Mouse (Mus musculus): Measurements from ENCODE around the gene Mical2.

Gene Mical2

DNA sequence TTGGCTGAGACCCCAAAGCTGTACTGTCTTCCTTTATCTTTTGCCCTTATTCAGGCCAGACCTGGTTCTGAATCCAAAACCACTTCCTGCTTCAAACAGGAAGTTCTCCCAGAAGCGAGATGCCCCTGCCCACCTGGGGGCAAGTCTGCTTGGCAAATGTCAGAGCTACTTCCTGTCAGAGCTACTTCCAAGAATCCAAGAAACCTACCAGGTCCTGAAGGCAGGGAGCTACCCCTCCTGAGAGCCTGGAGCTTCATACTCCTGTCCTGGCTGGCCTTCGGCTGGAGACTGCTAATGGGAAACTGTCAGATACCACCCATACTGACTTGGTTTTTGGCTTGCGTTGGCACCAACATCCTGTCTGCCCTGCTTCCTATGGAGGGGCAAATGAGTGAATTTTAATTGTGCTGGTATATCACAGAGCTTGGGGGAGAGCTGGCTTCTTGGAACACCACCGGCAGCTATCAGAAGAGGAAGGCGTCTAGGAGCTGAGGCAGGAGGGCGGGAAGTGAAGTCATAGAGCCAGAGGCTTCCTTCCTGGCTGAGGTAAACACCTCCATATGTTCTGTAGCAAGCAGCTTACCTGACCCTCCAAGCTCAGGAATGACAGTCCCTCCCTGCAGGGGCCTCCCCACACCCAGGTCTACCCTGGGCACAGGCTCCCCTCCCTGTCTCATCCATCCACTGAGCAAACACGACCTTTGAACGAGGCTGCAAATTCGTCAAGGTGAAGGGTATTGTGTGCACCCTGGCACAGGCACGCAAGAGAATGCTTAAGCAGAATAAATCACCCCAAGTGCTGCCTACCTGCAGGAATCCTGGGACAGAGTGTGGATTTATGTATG, 17.1 kb upstream of the Mical2 start:
- no peak for DNase-seq (ENCODE audit: low spot score in 2 of 2)

DNA sequence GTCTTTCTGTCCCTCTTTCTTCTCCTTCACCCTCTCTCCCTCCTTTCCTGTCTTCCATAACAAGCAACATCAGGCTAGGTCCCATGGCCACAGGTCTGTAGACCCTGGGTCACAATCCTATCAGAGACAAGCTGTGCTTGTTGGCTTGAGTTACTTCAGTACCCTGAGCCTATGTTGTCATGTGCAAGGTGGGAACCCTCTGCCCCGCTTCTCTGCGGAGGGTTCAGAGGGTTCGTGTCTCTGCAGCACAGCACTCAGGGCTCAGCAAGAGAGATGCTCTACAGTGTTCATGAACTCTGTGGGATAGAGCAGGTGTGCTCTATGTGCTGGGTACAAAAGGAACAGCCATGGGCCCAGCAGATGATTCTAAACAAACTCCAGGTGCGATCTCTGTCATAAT, 16.0 kb upstream of the Mical2 start:
- DNase-seq (ENCODE audit: low spot score in 2 of 2) = no peak

DNA sequence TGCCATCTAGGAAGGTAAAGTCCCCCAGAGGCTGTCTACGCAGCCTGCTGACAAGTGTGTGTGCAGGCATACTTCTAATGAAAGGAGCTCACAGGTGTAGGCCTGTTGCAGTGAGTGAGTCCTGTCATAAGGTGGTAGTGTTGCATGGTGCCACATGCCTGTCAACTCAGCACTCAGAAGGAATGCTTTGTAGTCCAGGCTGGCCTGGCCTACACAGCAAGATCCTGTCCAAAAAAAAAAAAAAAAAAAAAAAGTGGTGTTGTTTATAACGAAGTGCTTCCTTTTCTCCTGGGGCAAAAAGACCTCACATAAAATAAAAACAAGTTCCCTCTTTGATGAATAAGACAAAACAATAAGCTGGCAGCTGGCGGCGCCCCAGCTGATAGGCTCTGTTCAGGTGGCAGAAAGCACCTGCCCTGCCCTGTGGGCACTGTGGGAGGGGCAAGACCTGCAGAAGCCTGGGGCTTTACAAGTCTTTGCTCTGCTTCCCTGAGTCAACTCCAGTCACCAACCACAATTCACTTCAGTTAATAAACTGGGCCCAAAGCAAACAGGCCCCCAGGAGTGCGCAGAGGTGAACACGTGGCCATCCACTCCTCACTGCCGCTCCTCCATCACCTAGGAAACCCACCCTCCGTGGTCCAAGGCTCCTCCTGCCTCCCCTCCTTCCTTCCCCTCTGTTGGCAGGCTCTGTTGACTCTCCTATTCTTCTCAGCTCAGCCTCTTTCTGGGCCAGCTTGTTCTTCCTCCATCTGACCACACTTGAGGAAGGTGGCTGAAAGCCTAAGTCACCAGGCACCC, 12.5 kb upstream of the Mical2 start:
- peak in 1 of 2 experiments; percentile 66 for DNase-seq (ENCODE audit: low spot score in 2 of 2)

DNA sequence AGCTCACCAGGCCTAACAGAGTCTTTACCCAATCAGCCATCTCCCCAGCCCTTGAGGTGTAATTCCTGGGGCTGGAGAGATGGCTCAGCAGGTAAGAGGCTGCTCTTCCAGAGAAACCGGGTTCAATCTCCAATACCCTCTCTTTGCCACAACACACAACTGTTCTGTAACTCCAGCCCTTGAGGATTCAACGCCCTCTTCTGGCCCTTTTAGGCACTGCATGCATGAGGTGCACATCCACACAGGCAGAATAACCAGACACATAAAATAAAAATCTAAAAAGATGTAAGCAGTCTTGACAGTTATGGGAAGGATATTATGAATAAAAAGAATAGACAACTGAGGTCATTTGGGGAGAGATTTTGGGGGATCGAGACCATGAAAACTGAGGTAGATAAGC, 9.8 kb upstream of the Mical2 start:
- no peak for DNase-seq (ENCODE audit: low spot score in 2 of 2)

DNA sequence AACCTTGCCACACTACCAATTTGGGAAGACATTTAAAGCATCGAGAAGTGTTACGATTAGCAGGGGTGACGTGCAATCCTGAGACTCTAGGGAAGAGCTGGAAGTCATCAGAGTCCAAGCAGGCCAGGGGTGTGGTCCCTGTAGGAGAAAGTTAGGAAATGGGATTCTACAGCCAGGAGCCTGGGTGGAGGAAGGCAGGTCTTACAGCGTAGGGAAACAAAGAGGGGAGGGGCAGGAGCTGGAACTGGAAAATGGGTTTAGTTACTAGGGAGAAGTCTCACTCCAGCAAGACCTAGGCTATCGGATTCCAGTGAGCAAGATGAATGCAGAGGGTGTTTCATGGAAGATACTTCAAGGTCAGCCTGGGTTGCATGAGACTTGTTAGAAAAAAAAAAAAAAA, 8.9 kb upstream of the Mical2 start:
- no peak for DNase-seq (ENCODE audit: low spot score in 2 of 2)

DNA sequence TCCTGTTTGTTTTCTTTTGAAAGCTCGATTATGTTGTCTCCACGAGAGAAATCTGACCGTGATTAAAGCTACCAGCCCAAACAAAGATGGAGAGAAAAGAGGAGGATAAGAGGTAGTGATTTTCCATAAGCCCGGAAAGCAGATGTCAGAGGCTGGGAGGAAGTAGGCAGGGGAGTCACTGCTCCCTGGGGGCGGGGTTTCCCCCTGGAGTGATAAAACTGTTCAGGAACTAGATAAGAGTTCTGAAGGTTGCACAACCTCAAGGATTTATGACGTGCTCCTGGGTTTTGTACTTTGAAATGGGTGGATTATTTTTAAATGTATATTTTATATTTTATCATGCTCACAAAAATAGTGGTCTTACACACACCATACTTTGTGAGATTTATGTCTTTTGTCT, 8.4 kb upstream of the Mical2 start:
- DNase-seq (ENCODE audit: low spot score in 2 of 2) = no peak

DNA sequence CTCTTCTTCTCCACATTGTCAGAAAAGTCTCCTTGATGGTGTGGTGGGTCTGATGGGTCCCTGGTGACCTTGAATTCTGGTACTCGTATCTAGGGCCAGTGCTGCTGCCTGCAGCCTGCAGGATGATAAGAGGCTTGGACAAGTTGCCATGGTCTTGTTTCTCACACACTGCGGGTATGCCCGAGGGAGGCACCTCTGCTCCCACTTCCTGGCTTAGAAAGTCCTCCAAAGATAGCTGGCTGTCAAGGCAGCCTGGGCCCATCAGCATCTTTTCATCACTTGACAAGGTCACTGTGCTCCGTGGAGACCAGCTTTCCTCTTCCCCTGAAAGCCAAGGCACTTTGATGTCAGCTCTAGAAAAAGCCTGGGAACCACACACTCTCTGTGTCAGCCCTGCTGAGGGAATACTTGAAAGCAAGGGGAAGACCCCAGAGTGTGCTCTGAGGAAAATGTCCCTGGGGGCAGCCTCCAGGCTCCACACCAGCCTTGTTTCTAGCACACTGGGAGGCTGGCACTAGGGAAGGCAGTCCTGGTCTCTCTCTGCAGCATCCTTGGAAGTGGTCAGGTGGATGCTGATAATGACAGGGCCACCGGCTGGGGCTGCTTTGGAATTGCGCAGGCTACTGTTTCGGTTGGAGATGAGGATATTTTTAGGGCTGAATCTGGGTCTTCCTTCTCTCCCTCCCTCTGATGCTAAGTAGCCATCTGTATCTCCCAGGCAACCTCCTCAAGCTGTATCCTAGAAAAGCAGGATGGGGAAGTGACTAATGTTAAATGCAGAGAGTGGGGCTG, 2.7 kb upstream of the Mical2 start:
- peak; percentile 77 to 88 for DNase-seq (ENCODE audit: low spot score in 2 of 2)

DNA sequence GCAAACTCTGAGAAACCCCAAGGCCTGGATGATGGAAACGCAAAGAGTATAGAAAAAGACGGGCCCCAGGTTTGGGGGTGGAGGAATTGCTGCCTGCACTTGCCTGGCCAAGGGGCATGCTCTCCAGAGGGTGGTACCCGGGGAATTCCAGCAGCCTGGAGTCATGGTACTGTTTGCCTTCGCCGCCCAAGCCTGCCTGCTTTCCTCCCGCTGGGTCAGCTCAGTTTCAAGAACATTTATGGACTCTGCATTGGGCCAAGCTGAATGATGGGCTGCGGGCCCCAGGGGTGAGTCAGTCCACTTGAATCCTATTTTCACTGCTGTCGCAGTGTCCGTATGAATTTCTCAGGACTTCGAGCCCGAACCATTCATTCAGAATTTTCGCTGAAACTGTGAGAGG, 802 bp upstream of the Mical2 start:
- no peak for DNase-seq (ENCODE audit: low spot score in 2 of 2)

DNA sequence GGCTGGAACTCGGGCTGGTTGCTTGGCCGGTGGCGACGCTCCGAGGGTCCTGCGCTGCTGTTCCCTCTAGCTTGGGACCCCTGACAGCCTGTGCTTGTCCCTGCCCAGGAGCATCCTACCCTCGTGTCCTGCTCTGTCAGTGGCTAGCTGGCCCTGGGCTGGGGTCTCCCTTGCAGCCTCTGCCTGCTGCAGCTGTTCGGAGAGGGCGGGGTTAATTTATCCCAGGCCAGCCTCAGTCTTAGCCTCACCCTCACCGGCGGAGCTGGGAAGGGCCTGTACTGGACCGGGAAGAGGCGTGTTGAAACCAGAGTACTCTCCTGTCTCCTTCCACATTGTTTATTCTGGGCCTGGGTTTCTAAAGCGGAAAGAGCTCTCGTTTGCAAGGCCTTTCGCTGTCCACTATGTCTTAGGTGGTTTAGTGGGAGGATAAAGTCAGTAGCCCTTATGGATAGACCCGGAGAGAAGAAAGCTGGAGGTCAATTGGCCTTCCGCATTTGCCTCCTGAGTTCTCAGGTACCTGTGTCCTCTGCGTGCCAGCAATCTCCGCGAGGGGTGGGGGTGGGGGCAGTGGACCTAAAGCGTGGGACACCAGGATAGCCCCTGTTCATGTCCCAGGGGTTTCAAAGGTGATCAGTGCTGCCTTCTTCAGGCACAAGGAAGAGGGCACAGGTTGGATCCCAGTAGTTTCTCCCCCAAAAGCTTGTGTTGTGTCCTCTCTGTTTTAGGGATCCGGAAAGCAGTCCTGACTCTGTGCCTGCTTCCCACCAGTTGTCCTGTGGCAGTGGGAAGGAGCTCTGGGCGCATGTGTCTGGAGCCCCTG, 1.0 kb downstream of the Mical2 start:
- DNase-seq (ENCODE audit: low spot score in 2 of 2) = no peak

DNA sequence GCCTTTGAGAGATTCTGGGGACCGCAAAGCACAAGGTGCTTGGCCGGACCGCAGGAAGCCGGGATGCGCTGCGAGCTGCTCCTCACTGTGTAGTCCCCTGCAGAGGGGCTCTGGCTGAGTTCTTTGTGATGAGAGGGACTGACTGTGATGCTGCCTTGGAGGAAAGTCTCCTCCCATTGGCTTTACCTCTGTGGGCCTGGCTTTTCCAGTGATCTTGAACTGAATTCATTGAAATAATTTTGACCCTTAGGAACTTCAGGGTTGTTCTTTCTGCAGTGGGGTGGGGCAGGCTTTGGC, 1.6 kb downstream of the Mical2 start:
- DNase-seq (ENCODE audit: low spot score in 2 of 2) = no peak

DNA sequence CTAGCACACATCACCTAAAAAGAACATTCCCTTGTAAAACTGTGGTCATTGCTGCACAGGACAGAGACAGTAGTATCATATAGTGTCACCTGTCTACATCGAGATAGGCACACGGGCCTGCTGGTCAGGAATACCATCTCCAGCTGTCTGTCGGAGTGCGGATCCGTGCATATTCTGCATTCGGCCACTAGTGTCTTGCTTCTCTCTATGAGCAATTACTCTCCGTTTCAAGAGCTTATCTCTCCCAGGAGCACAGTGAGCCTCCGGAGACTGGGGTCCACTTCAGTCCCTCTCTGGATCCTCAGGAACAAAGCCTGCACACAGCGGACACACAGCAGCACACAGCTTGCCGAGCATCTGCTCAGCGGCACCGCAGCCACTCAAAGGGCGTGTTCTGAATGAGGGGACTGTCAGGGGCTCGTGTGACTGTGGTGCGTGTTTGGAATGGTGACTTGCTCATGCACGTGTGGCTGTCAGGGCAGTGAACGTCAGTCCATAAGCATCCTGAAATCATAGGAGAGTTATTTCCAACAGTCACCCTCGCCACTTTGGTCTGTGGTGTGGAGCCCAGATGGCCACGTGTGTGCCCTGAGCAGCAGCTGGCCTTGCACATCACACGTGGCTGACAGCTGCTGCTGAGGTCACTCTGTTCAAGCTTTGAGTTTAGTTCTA, 3.3 kb downstream of the Mical2 start:
- DNase-seq (ENCODE audit: low spot score in 2 of 2) = no peak

DNA sequence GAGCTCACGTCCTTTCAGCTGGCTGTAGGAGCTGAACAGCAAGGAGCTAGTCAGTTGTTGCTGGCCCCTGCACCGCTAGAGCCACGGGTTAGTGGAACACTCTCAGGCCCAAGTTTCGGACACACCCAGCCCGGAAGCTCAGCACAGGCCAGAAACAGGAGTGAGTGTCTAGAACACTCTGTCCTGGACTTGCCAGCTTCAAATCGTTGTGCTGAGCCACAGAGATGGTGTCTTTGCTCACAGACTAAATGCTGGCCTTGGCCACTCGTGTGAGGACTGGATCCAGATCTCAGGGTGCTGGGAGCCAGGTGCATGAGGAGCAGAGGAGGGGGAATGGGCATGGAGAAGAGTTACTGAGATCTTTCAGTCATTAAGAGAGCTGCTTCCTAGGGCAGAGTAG, 6.1 kb downstream of the Mical2 start:
- DNase-seq (ENCODE audit: low spot score in 2 of 2) = no peak

DNA sequence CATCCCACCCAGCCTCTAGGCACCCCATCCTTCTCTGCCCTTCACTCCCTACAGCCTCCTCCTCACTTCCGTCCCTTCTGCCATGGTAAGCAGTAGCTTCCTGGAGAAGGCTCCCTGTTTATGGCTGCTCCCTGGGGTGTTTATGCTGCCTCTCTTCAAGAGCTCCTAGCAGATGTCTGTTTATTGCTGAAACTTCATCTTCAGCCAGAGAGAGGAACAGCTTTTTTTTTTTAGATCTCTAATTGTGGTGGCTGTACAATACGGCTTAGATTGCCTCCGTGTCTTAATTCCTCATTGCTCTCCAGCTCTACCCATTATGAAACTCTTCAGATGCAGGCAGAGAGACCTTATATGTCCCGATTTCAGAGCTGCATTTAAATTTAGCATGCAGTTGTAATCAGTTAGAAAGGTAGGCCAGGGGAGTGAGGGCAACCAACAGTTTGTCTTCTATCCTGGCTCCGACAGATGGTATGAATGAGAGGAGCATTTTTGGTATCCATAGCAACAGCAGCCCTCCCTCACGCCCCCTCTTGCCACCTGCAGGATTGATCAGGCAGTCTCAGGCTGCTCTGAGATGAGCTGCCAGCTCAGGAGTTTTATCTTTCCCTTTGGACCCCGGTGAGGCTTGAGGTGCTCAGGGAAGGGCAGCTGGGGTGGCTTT, 7.8 kb downstream of the Mical2 start:
- peak; percentile 75 to 85 for DNase-seq (ENCODE audit: low spot score in 2 of 2)

DNA sequence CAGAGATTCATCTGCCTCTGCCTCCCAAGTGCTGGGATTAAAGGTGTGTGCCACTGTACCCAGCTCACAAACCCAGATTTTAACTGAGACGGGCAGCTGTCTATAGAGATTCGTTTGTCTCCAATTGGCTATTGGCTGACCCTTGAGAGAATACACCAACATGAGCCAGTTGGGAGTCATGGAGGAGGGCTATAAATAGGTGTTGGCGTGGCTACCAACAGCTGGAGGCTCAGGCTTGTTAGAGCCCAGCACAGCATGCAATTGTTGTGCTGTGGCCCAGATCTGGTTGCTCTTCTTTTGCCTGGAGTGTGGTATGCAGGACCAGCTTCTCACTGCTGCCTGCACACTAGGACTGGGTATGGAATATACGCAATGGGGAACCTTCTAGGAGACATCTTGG, 8.8 kb downstream of the Mical2 start:
- DNase-seq (ENCODE audit: low spot score in 2 of 2) = no peak

DNA sequence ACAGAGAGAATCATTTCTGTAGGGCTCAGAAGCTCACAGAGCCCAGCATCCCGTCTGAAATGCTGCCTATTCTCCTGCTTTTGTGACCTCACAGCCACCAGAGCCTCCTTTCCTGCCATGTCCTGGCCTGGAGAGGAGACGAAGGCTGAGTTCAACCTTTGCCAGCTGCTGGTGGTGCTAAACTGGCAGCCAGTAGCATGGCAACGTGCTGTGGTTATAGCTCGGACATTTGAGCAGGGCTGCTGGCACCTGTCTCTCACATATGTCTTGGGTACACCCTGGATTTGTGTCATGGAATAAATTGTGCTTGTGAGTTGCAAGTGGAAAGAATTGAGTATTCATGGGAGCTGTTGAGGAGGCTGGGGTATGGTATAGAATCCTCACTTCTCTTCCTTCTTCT, 9.8 kb downstream of the Mical2 start:
- DNase-seq (ENCODE audit: low spot score in 2 of 2) = no peak

DNA sequence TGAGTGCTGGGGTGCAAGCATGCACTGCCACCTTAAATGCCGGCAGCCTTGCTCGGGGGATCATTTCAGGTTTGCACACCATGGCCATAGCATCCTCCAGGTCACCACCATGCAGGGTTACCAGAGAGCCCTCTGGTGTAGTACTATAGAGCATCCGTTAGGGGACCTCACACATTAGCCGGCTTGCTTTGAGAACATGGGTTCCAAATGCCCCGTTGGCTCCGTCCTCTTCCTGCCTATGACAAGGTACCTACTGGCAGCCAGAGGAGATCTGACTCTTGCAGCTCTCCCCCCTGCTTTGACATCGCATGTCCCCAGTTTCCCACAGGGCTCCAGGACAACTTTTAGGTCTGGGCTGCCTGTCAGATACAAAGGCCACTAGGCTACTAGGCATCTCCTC, 11.6 kb downstream of the Mical2 start:
- DNase-seq (ENCODE audit: low spot score in 2 of 2) = no peak

DNA sequence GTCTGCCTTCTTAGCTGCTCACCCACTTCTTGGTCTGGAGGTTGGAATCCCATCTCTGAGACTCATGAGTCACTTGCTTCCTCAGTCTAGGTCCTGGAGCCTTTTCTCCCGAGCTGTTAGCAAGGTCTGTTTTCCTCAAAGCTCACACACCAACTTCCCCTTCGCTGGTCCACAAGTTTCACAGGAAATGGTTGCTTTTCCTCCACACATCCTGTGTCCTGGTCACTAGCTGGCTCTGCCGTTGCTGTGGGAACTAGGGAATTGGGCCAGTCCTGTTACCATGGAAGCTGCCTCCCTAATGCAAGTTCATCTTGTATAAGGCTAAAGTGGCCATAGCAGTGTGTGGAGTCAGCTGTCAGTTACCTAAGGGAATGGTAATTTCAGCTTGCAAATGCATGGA, 12.2 kb downstream of the Mical2 start:
- no peak for DNase-seq (ENCODE audit: low spot score in 2 of 2)

DNA sequence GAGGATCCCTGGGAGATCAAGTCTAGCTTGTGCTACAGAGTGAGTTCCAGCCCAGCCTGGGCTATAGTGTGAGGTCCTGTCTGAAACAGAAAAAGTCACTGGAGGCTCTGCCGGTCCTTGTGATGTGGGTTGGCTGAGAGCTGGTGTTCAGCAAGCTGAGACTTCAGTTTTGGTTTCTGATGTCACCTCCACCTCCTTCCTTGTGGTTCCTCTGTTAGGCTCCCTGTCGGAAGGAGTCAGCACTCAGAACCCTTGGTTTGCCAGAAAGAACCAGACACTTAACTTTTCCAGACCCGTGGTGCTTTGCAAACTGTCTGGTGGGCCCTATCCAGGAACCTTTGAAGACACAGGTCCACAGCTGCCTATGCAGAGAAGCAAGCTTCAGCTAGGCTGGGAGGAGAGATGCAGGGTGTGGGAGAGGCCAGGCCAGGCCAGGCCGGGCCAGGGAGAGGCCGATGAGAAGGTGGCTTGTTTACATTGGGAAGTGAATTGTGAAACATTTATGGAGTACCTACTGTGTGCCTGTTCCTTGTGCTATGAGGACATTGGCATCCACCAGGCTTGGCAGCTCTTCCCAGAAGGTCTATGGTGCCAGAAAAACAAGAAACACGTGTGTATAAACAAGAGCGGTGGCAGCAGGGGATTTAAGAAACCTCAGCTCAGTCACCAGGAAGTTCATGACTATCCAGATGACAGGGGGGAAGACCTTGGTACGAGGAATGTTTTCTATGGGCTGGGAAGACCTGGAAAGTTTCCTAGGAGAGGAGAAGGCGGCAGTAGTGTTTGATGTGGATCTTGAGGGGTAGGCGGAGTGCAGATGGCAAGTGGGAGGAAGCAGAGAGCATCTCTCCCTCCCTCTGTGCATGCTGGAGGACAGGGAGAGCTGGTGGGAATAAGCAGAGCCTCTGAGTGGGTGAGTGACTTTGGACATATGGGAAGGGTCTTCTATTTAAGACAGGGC, 13.4 kb downstream of the Mical2 start:
- peak; percentile 82 to 90 for DNase-seq (ENCODE audit: low spot score in 2 of 2)

DNA sequence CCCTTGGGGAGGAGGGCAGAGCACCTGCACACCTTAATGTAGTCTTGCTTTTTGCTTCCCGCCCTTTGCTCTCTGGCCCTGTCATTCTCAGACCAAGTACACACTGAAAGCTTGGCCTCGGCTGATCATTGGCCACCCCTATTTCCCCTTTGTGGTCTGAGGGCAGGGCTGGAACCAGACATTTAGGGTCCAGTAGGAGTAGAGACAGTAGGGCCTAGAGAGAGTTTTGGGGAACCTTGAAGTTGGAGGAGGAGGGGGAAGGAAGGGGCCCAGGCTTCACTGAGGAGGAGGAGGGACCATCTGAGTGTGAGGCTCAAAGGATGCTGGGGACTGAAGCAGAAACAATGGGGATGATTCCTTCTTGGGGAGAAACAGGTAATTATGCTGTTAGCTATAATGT, 15.1 kb downstream of the Mical2 start:
- no peak for DNase-seq (ENCODE audit: low spot score in 2 of 2)

Data from right cerebral cortex, postnatal 36 days (tissue).